Mouse (Mus musculus) retina, postnatal 7 days (tissue): ENCODE measurements at regions not wholly inside any gene's neighbourhood (a gene's known extent, or its start where the extent isn't known, plus 50 kb on each side); places are given as distances from the start of the nearest gene placed in this dataset.

ENCODE experiments used
- DNase-seq: peaks from one replicate; pipeline ENCODE4 v3.0.0-alpha.2; 2012; ENCODE audit warnings: low read depth, low spot score

- no peak for DNase-seq
These were observed 116.3 kb upstream of the Lhx1 start for GRCm38 (mm10) chr11:84641601-84642000.

- no peak for DNase-seq
These were observed 113.0 kb upstream of the Lhx1 start for GRCm38 (mm10) chr11:84638353-84638752.

GRCm38 (mm10) chr11:84637268-84637667 is 111.9 kb upstream of the Lhx1 start:
- no peak for DNase-seq

- DNase-seq: no peak
These were observed 109.7 kb upstream of the Lhx1 start for GRCm38 (mm10) chr11:84634990-84635389.

GRCm38 (mm10) chr11:84633300-84633699 is 108.0 kb upstream of the Lhx1 start:
- no peak for DNase-seq

GRCm38 (mm10) chr11:84628111-84628510 is 102.8 kb upstream of the Lhx1 start:
- DNase-seq: no peak

GRCm38 (mm10) chr11:84627685-84628084 is 102.3 kb upstream of the Lhx1 start:
- no peak for DNase-seq

GRCm38 (mm10) chr11:84627259-84627658 is 101.9 kb upstream of the Lhx1 start:
- no peak for DNase-seq

- DNase-seq: no peak
These were observed 98.8 kb upstream of the Lhx1 start for GRCm38 (mm10) chr11:84624100-84624499.

- DNase-seq: no peak
These were observed 94.4 kb upstream of the Lhx1 start for GRCm38 (mm10) chr11:84619713-84620112.

GRCm38 (mm10) chr11:84618576-84618975 is 93.2 kb upstream of the Lhx1 start:
- no peak for DNase-seq

- no peak for DNase-seq
These were observed 87.8 kb upstream of the Lhx1 start for GRCm38 (mm10) chr11:84612982-84613720.

- no peak for DNase-seq
These were observed 86.2 kb upstream of the Lhx1 start for GRCm38 (mm10) chr11:84611625-84611879.

- no peak for DNase-seq
These were observed 85.7 kb upstream of the Lhx1 start for GRCm38 (mm10) chr11:84610774-84611624.

- DNase-seq: no peak
These were observed 79.4 kb upstream of the Lhx1 start for GRCm38 (mm10) chr11:84604781-84605180.

GRCm38 (mm10) chr11:84599267-84599841 is 74.0 kb upstream of the Lhx1 start:
- DNase-seq: no peak

- no peak for DNase-seq
These were observed 72.4 kb upstream of the Lhx1 start for GRCm38 (mm10) chr11:84597572-84598295.

- no peak for DNase-seq
These were observed 67.5 kb upstream of the Lhx1 start for GRCm38 (mm10) chr11:84592715-84593339.

GRCm38 (mm10) chr11:84587107-84587506 is 61.8 kb upstream of the Lhx1 start:
- no peak for DNase-seq

GRCm38 (mm10) chr11:84585626-84586025 is 60.3 kb upstream of the Lhx1 start:
- no peak for DNase-seq

- no peak for DNase-seq
These were observed 53.6 kb upstream of the Lhx1 start for GRCm38 (mm10) chr11:84578805-84579541.
